Mouse (Mus musculus) spleen, adult 2 months (tissue): ENCODE measurements around the gene Kctd2. TPM values are rescaled to one million over a fixed set of nuclear protein-coding genes. Genes with fewer than 3 reads are reported as not detected.
A peak's percentile ranks its signal among the peaks of the same experiment; 100 is the strongest.

ENCODE experiments used
- DNase-seq, 2 experiments: peaks; one replicate each; pipeline versions ENCODE4 v3.0.0 to v3.0.0-alpha.2; 2012 to 2021; ENCODE audit warnings: low spot score in 2 of 2, low read depth in 1 of 2
- H3K27ac ChIP-seq: fragments of 200-500 bp; 2 replicates; pipeline ENCODE4 v1.5.1; 2012; ENCODE audit warnings: low read length, inconsistent platforms; ENCODE audit not compliant: insufficient read depth
- H3K27me3 ChIP-seq: fragments of 200-500 bp; 2 replicates; pipeline ENCODE4 v1.6.1; 2012; ENCODE audit warnings: mild to moderate bottlenecking, moderate library complexity, low read length, inconsistent platforms; ENCODE audit not compliant: control insufficient read depth, insufficient read depth
- H3K36me3 ChIP-seq: fragments of 200-500 bp; 2 replicates; pipeline ENCODE4 v1.6.1; 2012; ENCODE audit warnings: mild to moderate bottlenecking, low read length, inconsistent platforms; ENCODE audit not compliant: control insufficient read depth, insufficient read depth
- H3K4me1 ChIP-seq: fragments of 200-500 bp; 2 replicates; pipeline ENCODE4 v1.6.1; 2011; ENCODE audit warnings: inconsistent platforms; ENCODE audit not compliant: control insufficient read depth, insufficient read depth, insufficient read length
- H3K4me3 ChIP-seq: fragments of 200-500 bp; 2 replicates; pipeline ENCODE4 v1.5.1; 2011; ENCODE audit warnings: mild to moderate bottlenecking, inconsistent platforms; ENCODE audit not compliant: insufficient read depth, insufficient read length; ENCODE audit errors: extremely low read depth
- CTCF ChIP-seq: fragments of 200-500 bp; IDR thresholded peaks from 2 replicates; pipeline ENCODE4 v1.5.1; 2011; ENCODE audit warnings: mild to moderate bottlenecking, inconsistent platforms; ENCODE audit not compliant: insufficient read depth, insufficient read length, insufficient replicate concordance; ENCODE audit errors: extremely low read depth
- POLR2A ChIP-seq: fragments of 200-500 bp; IDR thresholded peaks from 2 replicates; pipeline ENCODE4 v1.6.1; 2011; ENCODE audit warnings: low read depth, low read length, inconsistent platforms
- WGBS: fragments of 180-500 bp; shearing (Covaris S2); methylation state at CpG from one replicate; pipeline ENCODE4 v1.1.7; 2018; 5-methylcytosine and 5-hydroxymethylcytosine counted together
- polyA plus RNA-seq: library from polyadenylated mRNA; depleted of rRNA; stranded (reverse); fragments of >200 nt; gene quantifications from 2 replicates; pipeline ENCODE4 v1.2.3, GENCODE M21; 2012

The Kctd2 gene
- polyA plus RNA-seq, 1 experiment, result 21.8 TPM

- no peak for DNase-seq
- Histone ChIP-seq H3K4me3 (no peak overlapping the region), H3K27me3 (peaks cover 3% of the 10 kb centered on the region), H3K4me1 (peaks cover 2% of the 10 kb centered on the region; the same call in 1 of the 2 replicates), H3K27ac (no peak overlapping the region), H3K36me3 (no peaks in the 10 kb centered on the region)
- TF ChIP-seq POLR2A, result no peak
- TF ChIP-seq CTCF, result no peak
- WGBS, result 63% methylated on average over 12 of the region's 12 CpGs
Observed at GRCm38 (mm10) chr11:115374695-115375425, 45.1 kb upstream of the Kctd2 start.

GRCm38 (mm10) chr11:115376722-115377121 is 43.2 kb upstream of the Kctd2 start:
- no peak for TF ChIP-seq POLR2A
- TF ChIP-seq CTCF, result no peak
- Histone ChIP-seq H3K4me1 (peaks cover 4% of the 10 kb centered on the region), H3K4me3 (no peak overlapping the region), H3K27ac (no peak overlapping the region), H3K36me3 (no peaks in the 10 kb centered on the region), H3K27me3 (peaks cover 8% of the 10 kb centered on the region)
- DNase-seq, result no peak
- 66% methylated on average over 7 of the region's 7 CpGs for WGBS

GRCm38 (mm10) chr11:115377254-115377653 is 42.7 kb upstream of the Kctd2 start:
- peaks cover 9% of the 10 kb centered on the region for H3K4me1 ChIP-seq
- H3K27me3 ChIP-seq, result peaks cover 14% of the 10 kb centered on the region
- no peak overlapping the region for H3K27ac ChIP-seq
- no peaks in the 10 kb centered on the region for H3K36me3 ChIP-seq
- DNase-seq, result no peak
- TF ChIP-seq POLR2A (no peak), CTCF (no peak)
- WGBS, result 65% methylated on average over 4 of the region's 4 CpGs
- no peak overlapping the region for H3K4me3 ChIP-seq

GRCm38 (mm10) chr11:115377854-115378253 is 42.1 kb upstream of the Kctd2 start:
- no peak overlapping the region for H3K4me3 ChIP-seq
- no peak overlapping the region for H3K27ac ChIP-seq
- peaks cover 19% of the 10 kb centered on the region for H3K27me3 ChIP-seq
- H3K4me1 ChIP-seq, result peaks cover 11% of the 10 kb centered on the region
- TF ChIP-seq POLR2A, result no peak
- TF ChIP-seq CTCF, result no peak
- H3K36me3 ChIP-seq, result no peaks in the 10 kb centered on the region
- WGBS, result 88% methylated on average over 7 of the region's 7 CpGs
- DNase-seq, result no peak

GRCm38 (mm10) chr11:115381276-115381675 is 38.7 kb upstream of the Kctd2 start:
- Histone ChIP-seq H3K4me3 (no peak overlapping the region; the same call in 1 of the 2 replicates), H3K36me3 (no peaks in the 10 kb centered on the region), H3K4me1 (peaks cover 9% of the 10 kb centered on the region), H3K27ac (peak overlapping the region; percentile 45; the same call in 1 of the 2 replicates), H3K27me3 (peaks cover 23% of the 10 kb centered on the region)
- no peak for DNase-seq
- no peak for TF ChIP-seq POLR2A
- no peak for TF ChIP-seq CTCF
- WGBS, result 61% methylated on average over 9 of the region's 9 CpGs

- peak within 1 kb of the TSS; percentile 55 for H3K4me3 ChIP-seq
- H3K36me3 ChIP-seq, result no peaks in the 10 kb centered on the region
- H3K4me1 ChIP-seq, result peaks cover 9% of the 10 kb centered on the region
- TF ChIP-seq CTCF (no peak), POLR2A (no peak)
- H3K27me3 ChIP-seq, result peaks cover 23% of the 10 kb centered on the region
- DNase-seq, result peak in 1 of 2 experiments; percentile 24
- H3K27ac ChIP-seq, result peak within 1 kb of the TSS; percentile 45; the same call in 1 of the 2 replicates
- WGBS, result 3% methylated on average over 73 of the region's 76 CpGs
Observed at GRCm38 (mm10) chr11:115381743-115382539, 38.0 kb upstream of the Kctd2 start, which contains the start of gene Cdr2l. TSS of gene Cdr2l (plus strand) at chr11:115381916.
